Mouse (Mus musculus): ENCODE data around the gene Scn8a.
A peak's percentile ranks its signal among the peaks of the same experiment; 100 is the strongest.

Gene Scn8a

DNA sequence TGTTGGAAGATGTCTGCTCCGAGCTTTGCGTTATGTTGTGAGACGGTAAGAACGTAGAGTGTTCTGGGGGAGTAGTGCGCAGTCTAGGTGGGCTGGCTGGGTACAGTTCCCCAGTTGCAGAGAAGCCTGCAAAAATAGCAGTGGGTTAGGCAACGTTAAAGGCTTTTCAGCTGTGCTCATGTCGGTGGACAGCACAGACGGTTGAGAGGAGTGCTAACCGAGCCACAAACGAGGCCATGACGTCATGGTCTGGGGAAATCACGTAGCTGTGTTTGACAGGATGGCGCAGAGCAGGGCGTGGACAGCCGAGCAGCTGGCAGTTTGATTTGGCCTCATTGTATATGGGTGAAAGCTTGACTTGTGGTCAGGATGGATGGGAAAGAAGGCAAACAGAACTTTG is 9.4 kb downstream of the Scn8a start:
- DNase-seq (ENCODE audit: extremely low spot score) = no peak

DNA sequence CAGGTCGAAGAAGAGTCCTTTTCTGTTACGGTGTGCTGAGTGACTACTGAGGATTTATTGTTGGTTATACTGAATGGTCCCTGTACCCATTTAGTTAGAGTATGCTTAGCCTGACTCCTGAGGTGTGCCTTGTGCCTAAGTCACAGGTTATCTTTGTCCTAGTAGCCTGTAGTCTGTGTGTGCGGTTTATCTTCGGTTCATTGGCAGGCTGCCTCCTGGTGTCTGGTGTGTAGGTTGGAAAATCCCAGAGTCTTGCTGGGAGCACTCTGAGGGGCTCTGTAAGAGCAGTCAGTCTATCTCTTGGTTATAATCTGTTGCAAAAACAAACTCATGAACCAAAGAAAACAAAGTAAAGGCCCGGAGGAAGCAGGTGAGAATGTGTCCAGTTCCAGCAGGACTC is 11.7 kb downstream of the Scn8a start:
- DNase-seq (ENCODE audit: extremely low spot score) = no peak

DNA sequence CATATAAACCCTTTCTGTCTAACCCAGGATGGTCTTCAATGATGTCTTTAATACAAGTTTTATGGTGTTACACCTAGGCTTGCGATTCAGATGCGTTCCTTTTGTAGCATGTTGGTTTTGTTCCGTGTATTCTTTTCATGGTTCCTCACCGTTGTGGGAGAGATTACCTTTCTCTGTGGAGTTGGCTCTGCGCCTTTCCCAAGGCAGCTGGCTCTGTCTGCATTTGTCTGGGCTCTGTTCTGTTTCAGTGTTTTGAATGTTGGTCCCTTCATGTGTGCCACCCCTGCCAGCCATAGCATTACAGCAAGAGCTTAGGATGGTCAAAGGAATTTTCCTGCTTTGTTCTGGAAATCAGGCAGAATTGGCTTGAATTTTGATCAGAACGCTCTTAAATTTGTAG is 14.8 kb downstream of the Scn8a start:
- DNase-seq (ENCODE audit: extremely low spot score) = no peak

- DNase-seq (ENCODE audit: extremely low spot score) = no peak
Measured at GRCm38 (mm10) chr15:100891962-100892361, 22.3 kb downstream of the Scn8a start.

DNA sequence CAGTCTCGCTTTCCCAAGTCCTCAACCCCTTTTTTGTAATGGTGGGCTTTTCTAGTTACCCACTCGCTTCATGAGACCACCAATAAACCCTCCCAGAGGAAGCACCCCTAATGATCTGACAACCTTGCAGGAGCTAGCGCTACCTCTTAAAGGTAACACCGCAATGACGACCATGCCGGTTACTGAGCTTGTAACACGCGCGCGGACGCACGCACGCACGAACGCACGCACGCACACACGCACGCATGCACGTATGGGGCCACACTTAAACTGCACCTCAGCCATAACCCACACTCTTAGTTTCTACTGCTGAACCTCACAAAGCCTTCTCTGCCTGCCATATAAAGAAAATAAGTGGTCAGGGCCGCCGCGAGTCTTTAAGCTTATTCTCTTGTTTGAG is 26.8 kb downstream of the Scn8a start:
- DNase-seq (ENCODE audit: extremely low spot score) = no peak

DNA sequence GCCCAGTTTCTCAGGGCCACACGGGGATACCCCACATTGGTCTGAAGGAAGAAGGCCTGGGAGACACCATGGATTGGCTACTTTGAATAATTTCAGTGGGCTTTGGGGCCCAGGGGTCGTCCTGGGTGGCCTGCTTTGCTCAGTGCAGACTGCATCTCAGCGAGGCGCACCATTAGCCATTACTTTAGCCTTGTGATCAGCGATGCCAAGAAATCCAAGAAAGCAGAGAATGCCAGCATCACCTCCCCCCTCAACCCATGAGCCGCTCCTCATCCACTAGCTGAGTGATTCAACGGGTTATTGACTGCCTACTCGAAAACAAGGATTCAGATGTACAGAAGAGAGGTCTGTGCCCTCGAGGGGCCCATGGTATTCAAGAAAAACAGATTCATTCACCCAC is 34.2 kb downstream of the Scn8a start:
- no peak for DNase-seq (ENCODE audit: extremely low spot score)

DNA sequence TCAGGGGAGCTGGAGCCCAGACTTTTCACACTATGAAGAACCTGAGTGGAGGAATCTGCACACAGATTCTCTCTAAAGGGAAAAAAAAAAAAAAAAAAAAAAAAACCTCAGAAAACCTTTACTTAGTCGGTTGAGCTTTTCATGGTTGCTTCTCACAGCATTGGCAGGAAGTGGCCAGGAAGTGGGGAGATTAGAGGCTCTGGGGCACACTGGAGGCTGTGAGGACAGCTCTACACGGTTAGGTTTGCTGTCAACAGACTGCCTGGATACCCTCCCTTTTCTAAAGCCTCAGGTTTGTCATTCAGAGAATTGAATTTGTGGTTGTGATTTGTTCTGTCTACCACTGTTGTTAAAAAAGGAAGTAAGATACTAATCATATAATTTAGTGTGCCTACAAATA is 35.3 kb downstream of the Scn8a start:
- DNase-seq (ENCODE audit: extremely low spot score) = no peak

- DNase-seq (ENCODE audit: extremely low spot score) = no peak
Measured at GRCm38 (mm10) chr15:100905751-100906150, 36.1 kb downstream of the Scn8a start.

DNA sequence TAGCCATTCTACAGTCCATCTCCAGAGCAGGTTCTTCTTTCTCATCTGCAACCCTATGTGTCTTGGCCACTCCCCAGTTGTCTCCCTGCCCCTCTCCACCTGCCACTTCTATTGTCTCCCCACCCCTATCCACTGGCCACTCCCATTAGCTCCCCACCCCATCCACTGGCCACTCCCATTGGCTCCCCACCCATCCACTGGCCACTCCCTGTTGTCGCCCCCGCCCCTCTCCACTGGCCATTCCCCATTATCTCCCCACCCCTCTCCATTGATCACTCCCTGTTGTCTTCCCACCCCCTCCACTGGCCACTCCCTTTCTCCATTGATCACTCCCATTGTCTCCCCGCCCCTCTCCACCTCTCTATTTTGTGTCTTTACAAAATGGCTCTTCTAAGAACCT is 39.2 kb downstream of the Scn8a start:
- DNase-seq (ENCODE audit: extremely low spot score) = peak; percentile 38

- DNase-seq (ENCODE audit: extremely low spot score) = peak; percentile 19
Measured at GRCm38 (mm10) chr15:100909734-100910163, 40.1 kb downstream of the Scn8a start.

DNA sequence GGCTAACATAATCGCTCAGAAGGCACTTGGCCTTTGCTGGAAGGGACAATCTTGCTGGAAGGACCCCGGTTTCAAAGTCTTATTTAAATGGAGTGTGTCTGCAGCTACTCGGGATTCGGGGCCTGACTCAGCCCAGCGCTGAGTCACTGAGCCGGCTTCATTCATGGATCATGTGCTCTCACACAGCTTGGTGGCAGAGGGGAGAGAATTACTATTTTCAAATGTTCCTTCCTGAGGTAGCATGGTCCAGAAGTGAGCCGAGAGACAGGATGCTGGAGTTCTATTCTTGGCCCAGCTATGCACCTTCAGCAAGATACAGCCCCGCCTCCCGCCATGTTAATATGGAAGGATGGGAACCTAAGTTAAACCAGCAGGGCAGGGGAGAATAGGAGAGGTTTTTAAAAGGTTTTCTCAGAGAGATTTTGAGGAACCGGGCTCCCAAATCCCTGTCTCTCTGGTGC is 40.8 kb downstream of the Scn8a start:
- no peak for DNase-seq (ENCODE audit: extremely low spot score)

DNA sequence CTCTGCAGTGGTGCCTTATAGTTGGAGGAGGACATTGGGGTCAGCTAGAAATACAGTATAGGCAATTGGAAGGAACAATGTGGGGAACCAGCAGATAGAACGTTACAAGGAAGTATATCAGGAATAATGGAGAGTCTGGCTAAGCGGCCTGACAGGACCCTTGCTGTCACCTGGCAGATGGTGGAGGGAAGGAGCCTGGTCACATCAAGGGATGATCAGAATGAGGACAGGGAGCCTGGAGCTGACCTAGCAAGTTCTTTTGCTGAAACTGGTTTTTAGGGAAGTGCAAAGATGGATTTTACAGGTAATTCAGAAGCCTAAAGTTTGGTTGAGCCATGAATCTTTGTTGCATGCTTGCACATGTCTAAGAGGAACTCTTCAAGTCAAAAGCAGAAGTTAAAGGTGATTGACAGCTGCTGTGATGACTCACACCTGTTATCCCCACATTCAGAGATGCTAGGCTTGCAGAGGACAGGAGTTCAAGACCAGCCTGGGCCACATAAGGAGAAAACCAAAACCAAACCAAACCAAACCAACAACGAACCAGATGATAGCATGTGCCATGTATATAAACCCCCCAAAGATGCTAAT is 43.1 kb downstream of the Scn8a start:
- no peak for DNase-seq (ENCODE audit: extremely low spot score)

DNA sequence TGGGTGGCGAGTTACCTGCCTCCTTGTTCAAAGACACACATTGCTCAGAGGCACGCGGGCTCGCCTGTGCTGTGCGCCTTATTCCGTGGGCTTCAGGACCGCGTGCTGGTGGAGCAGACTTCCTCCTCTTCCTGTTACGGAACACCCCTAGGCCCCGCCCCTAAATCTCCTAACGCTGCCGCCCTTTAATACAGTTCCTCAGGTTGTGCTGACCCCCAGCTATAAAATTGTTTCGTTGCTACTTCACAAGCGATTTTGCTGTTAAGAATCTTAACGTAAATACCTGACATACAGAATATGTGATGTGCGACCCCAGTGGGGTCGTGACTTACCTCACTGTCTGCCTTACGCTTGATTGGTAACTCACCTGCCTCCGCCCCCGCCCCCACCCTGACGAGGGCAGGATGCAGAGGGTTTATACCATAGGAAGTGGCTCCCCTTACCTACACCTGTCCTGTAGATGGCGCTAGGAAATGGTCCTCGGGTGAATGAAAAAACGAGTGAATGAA is 45.1 kb downstream of the Scn8a start:
- DNase-seq (ENCODE audit: extremely low spot score) = peak; percentile 57

DNA sequence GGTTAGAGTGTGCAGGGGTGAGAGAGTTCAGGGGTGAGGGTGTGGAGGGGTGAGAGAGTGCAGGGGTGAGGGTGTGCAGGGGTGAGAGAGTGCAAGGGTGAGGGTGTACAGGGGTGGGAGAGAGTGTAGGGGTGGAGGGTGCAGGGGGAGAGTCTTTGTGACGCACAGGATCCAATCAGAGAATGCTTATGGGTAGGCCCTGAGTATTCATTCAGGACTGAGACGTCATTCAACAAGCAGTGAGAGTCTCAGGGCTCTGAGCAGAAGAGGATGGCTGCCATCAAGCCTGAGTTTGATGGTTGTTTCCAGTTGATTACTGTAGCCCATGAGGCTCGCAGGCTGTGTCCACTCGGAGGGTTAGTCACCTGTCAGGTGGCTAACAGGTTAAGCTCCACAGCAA is 48.4 kb downstream of the Scn8a start:
- no peak for DNase-seq (ENCODE audit: extremely low spot score)

DNA sequence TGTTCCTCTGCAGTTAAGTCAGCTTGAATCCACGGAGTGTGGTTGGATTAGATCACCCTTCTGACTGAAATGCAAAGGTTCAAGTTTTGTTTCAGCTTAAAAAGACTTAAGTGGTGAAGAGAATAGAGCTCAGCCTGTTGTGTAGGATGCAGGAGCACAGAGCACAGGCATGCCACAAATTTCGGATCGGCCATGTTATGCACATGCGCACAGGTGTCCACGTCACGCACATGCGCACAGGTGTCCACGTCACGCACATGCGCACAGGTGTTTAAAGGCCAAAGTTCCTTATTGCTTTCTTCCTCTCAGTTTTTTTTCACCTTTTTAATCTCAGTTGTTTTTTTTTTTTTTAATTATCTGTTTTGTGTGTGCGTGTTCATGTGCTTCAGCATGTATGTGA is 52.6 kb downstream of the Scn8a start:
- no peak for DNase-seq (ENCODE audit: extremely low spot score)

DNA sequence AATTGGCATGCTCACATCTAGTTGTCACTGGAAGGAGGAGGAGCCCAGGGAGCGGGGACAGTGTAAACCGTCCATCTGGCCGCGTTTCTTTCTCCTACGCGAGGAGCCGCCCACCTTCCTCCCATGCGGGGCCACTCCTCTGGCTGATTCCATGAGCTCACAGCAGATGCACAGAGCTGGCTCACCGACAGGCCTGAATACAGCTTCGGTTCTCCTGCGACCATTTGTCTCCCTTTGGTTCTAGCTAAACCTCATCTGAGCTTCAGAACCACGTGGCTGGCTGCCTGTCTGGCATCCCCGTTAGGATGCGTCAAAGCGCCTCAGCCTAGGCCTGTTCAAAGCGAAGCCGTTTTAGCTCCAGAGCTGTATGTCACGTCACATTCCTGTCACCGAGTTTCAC is 53.8 kb downstream of the Scn8a start:
- DNase-seq (ENCODE audit: extremely low spot score) = peak; percentile 32

DNA sequence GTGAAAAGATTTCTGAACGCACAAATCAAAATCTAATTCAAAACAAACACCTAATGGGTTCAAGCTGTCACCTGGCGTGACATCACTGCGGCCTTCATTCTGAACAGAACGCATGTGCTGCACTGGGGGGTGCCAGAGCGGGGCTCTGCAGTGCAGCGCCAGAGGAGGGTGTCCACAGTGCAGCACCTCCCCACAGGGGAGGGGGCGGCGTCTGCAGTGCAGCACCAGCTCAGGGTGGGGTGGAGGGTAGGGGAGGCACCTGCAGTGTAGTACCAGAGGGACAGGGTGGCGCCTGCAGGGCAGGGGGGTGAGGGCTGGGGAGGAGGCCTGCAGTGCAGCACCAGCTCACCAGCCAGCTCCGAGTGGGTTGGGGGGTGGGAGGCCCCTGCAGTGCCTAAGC is 55.3 kb downstream of the Scn8a start:
- no peak for DNase-seq (ENCODE audit: extremely low spot score)

- DNase-seq (ENCODE audit: extremely low spot score) = no peak
Measured at GRCm38 (mm10) chr15:100930477-100930876, 60.8 kb downstream of the Scn8a start.

- peak; percentile 15 for DNase-seq (ENCODE audit: extremely low spot score)
Measured at GRCm38 (mm10) chr15:100936176-100936575, 66.5 kb downstream of the Scn8a start.

DNA sequence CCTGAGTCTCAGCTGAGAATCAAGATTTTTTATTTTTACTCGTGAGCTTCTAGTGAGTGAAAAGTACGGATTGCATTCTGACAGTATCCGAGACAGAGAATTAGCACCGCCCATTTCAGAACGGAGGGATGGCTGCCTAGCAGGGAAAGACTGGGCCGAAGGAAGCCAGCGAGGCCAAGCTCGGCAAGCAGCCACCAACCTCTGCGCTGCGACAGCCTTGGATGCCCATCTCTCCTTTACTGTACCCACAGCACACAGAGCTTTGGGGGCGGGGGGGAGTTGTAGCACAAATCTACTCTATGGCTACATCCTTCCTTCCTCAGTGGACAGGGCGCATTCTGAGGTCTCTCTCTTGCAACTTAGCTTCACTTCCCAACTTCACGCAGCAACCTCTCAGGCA is 78.7 kb downstream of the Scn8a start:
- DNase-seq (ENCODE audit: extremely low spot score) = no peak

- DNase-seq (ENCODE audit: extremely low spot score) = no peak
Measured at GRCm38 (mm10) chr15:100949169-100949568, 79.5 kb downstream of the Scn8a start.

DNA sequence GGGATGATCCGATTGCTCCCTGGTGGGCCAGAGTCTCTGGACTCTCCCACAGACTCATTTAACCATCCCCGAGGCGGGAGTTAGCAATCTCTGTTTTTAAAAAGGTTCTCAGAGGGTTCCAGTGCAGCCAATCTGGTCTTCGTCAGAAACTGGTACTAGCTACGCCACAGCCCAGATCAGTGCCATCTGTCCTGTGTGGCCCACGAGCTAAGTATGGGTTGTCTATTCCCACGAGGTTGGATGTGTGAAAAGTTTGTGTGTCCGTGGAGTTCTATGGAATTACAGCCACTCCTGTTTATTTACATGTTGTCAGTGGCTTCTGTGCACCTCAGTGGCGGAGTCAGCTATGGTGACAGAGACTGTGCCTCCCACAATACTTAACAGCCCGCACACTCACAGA is 81.8 kb downstream of the Scn8a start:
- no peak for DNase-seq (ENCODE audit: extremely low spot score)

- no peak for DNase-seq (ENCODE audit: extremely low spot score)
Measured at GRCm38 (mm10) chr15:100952292-100952691, 82.6 kb downstream of the Scn8a start.

DNA sequence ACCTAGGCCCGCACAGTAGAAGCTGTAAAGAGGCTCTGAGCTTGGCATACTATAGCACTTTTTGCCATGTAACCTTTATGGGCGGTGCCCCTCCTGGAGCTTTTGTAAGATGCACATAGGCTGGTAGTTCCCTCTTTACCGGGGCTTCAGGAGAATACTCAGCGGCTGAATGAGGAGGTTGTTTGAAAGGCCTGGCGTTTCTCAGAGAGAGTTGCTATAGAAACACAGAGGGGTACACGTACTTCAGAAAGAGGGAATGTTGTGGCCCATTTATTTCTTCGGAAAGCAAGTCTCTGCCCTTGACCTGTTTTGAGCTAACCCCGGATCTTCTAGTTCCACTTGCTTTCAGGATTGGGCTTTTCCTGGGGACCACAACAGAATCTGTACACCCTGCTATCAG is 83.2 kb downstream of the Scn8a start:
- DNase-seq (ENCODE audit: extremely low spot score) = no peak

Measured in embryo, embryonic 9.5 days (tissue).